In the genomic region with DNA sequence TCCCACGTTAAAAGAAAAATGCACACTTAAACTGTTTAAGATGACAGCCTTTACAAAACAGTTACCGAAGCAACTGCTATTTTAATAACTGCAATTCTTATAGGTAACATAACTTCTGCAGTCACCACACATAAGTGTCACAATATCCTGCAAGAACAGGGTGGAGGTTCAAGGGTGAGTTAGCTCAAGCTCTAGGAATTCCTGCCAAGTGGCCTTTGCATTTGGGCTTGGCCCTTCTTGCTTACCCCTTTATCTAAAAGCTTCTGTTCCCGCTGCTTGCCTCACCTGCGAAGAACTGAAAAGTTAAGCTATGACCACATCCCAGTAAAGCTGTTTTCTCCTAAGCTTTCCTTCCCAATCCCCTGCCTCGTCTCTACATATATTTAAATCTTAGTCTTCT, we compare ENCODE assay signal across 16 mouse cellular contexts.
A peak's percentile ranks its signal among the peaks of the same experiment; 100 is the strongest.
DNase-seq lines count a peak whose midpoint lies in the region; ATAC-seq and TF ChIP-seq lines count a peak whose summit lies in the region.
"Had no signal": no experiment of that assay in that cellular context is flagged by ENCODE, and none has a peak within 500 bp of the region (broad histone marks: within the 10 kb centered on the region; RNA-seq: fewer than 3 reads in every experiment).

No protein-coding gene starts in this region.

- no peak overlapping the region for H3K9ac ChIP-seq in intestine, embryonic 15.5 days
- H3K9ac ChIP-seq in intestine, postnatal 0 days (ENCODE audit: low read depth, low read length), result no peak overlapping the region
- no peak overlapping the region for H3K9ac ChIP-seq in lung, postnatal 0 days (replicated peaks; ENCODE audit: low read depth)
- H3K9ac ChIP-seq in stomach, postnatal 0 days (ENCODE audit: low read length), result no peak overlapping the region
- H3K9ac ChIP-seq: embryonic facial prominence, embryonic 12.5 days; forebrain, embryonic 13.5 days; forebrain, embryonic 15.5 days; forebrain, postnatal 0 days had no signal

- no peaks in the 10 kb centered on the region for H3K9me3 ChIP-seq in intestine, embryonic 15.5 days
- H3K9me3 ChIP-seq in intestine, postnatal 0 days (ENCODE audit: control insufficient read depth), result no peaks in the 10 kb centered on the region
- H3K9me3 ChIP-seq in lung, postnatal 0 days (ENCODE audit: low read length), result no peaks in the 10 kb centered on the region
- no peaks in the 10 kb centered on the region for H3K9me3 ChIP-seq in stomach, postnatal 0 days (ENCODE audit: control insufficient read depth, low read length)
- H3K9me3 ChIP-seq: embryonic facial prominence, embryonic 10.5 days; embryonic facial prominence, embryonic 12.5 days; forebrain, embryonic 13.5 days; forebrain, embryonic 15.5 days had no signal

- no peak for TF ChIP-seq EP300 in lung, postnatal 0 days (IDR thresholded peaks at IDR 0.05)
- TF ChIP-seq EP300 in stomach, postnatal 0 days (optimal IDR thresholded peaks at IDR 0.05), result no peak

- no peaks in the 10 kb centered on the region for H3K36me3 ChIP-seq in intestine, embryonic 15.5 days
- no peaks in the 10 kb centered on the region for H3K36me3 ChIP-seq in intestine, postnatal 0 days (ENCODE audit: control insufficient read depth, insufficient read depth)
- H3K36me3 ChIP-seq in lung, postnatal 0 days (ENCODE audit: insufficient read depth, low read length), result no peaks in the 10 kb centered on the region
- H3K36me3 ChIP-seq in stomach, postnatal 0 days (ENCODE audit: control insufficient read depth, insufficient read depth, low read length), result no peaks in the 10 kb centered on the region; the same call in 1 of the 2 replicates
- H3K36me3 ChIP-seq: embryonic facial prominence, embryonic 10.5 days; embryonic facial prominence, embryonic 12.5 days had no signal

- ATAC-seq in intestine, embryonic 15.5 days, result peak; percentile 47; the same call in 1 of the 2 replicates
- no peak for ATAC-seq in intestine, postnatal 0 days
- ATAC-seq in lung, postnatal 0 days, result peak; percentile 56; the same call in 1 of the 2 replicates
- ATAC-seq in stomach, postnatal 0 days (ENCODE audit: low FRiP score, low TSS enrichment), result peak; percentile 67; the same call in 1 of the 2 replicates
- ATAC-seq: CD4-positive, CD25-positive, alpha-beta regulatory T cell, adult 4 months; forebrain, embryonic 13.5 days; forebrain, embryonic 15.5 days; forebrain, postnatal 0 days had no signal

- no peak overlapping the region for H3K4me3 ChIP-seq in intestine, embryonic 15.5 days (replicated peaks)
- no peak overlapping the region for H3K4me3 ChIP-seq in intestine, postnatal 0 days (ENCODE audit: low read depth, low read length)
- no peak overlapping the region for H3K4me3 ChIP-seq in lung, postnatal 0 days (ENCODE audit: low read depth, low read length)
- H3K4me3 ChIP-seq in stomach, postnatal 0 days (ENCODE audit: low read depth, low read length), result no peak overlapping the region
- H3K4me3 ChIP-seq: embryonic facial prominence, embryonic 10.5 days; embryonic facial prominence, embryonic 12.5 days; forebrain, embryonic 13.5 days; forebrain, embryonic 15.5 days had no signal

- no peak overlapping the region for H3K27ac ChIP-seq in intestine, embryonic 15.5 days
- no peak overlapping the region for H3K27ac ChIP-seq in intestine, postnatal 0 days (ENCODE audit: low read depth, low read length)
- H3K27ac ChIP-seq in lung, postnatal 0 days (ENCODE audit: low read length), result no peak overlapping the region
- no peak overlapping the region for H3K27ac ChIP-seq in stomach, postnatal 0 days (replicated peaks)
- H3K27ac ChIP-seq: embryonic facial prominence, embryonic 10.5 days; embryonic facial prominence, embryonic 12.5 days; forebrain, embryonic 13.5 days; forebrain, embryonic 15.5 days had no signal

- peak; percentile 33 for DNase-seq in lung, postnatal 0 days (ENCODE audit: low spot score)
- no peak for DNase-seq in lung, postnatal 25 days (ENCODE audit: low spot score)
- peak; percentile 39 for DNase-seq in stomach, postnatal 0 days (ENCODE audit: low spot score)
- no peak for DNase-seq in embryo, embryonic 11 days
- DNase-seq: adrenal gland, adult 2 months; adrenal gland, postnatal 10 days; adrenal gland, postnatal 25 days; B cell, adult 2 months; forebrain, postnatal 0 days had no signal

- H3K4me1 ChIP-seq in intestine, embryonic 15.5 days (replicated peaks), result no peaks in the 10 kb centered on the region
- no peaks in the 10 kb centered on the region for H3K4me1 ChIP-seq in intestine, postnatal 0 days (replicated peaks; ENCODE audit: control insufficient read depth, insufficient read depth, low read length)
- no peaks in the 10 kb centered on the region for H3K4me1 ChIP-seq in lung, postnatal 0 days (ENCODE audit: insufficient read depth, low read depth, low read length)
- H3K4me1 ChIP-seq in stomach, postnatal 0 days (replicated peaks; ENCODE audit: control insufficient read depth, insufficient read depth), result no peaks in the 10 kb centered on the region
- H3K4me1 ChIP-seq: embryonic facial prominence, embryonic 10.5 days; embryonic facial prominence, embryonic 12.5 days; forebrain, embryonic 13.5 days; forebrain, embryonic 15.5 days had no signal

- no peak for TF ChIP-seq CTCF in intestine, postnatal 0 days (IDR thresholded peaks at IDR 0.05; ENCODE audit: low read depth)
- TF ChIP-seq CTCF in lung, postnatal 0 days (IDR thresholded peaks at IDR 0.05), result no peak
- TF ChIP-seq CTCF in stomach, postnatal 0 days (IDR thresholded peaks at IDR 0.05; ENCODE audit: low read depth), result no peak

- H3K4me2 ChIP-seq in intestine, embryonic 15.5 days (replicated peaks), result no peak overlapping the region
- H3K4me2 ChIP-seq in intestine, postnatal 0 days (replicated peaks; ENCODE audit: low read depth), result no peak overlapping the region
- no peak overlapping the region for H3K4me2 ChIP-seq in lung, postnatal 0 days (replicated peaks; ENCODE audit: low read depth, low read length)
- H3K4me2 ChIP-seq in stomach, postnatal 0 days (replicated peaks; ENCODE audit: low read depth), result no peak overlapping the region
- H3K4me2 ChIP-seq: embryonic facial prominence, embryonic 12.5 days; forebrain, embryonic 13.5 days; forebrain, embryonic 15.5 days had no signal

- WGBS in intestine, embryonic 15.5 days, result 79% methylated on average over 5 of the region's 5 CpGs
- 66% methylated on average over 5 of the region's 5 CpGs for WGBS in intestine, postnatal 0 days
- WGBS in lung, postnatal 0 days, result 61% methylated on average over 5 of the region's 5 CpGs
- WGBS in stomach, postnatal 0 days, result 72% methylated on average over 5 of the region's 5 CpGs

- H3K27me3 ChIP-seq in intestine, embryonic 15.5 days (replicated peaks), result no peaks in the 10 kb centered on the region
- H3K27me3 ChIP-seq in intestine, postnatal 0 days (replicated peaks; ENCODE audit: control insufficient read depth, insufficient read depth, low read length), result no peaks in the 10 kb centered on the region
- H3K27me3 ChIP-seq in lung, postnatal 0 days (replicated peaks; ENCODE audit: insufficient read depth, low read length), result no peaks in the 10 kb centered on the region
- H3K27me3 ChIP-seq in stomach, postnatal 0 days (ENCODE audit: control insufficient read depth, insufficient read depth, low read length), result no peaks in the 10 kb centered on the region
- H3K27me3 ChIP-seq: embryonic facial prominence, embryonic 12.5 days; forebrain, embryonic 13.5 days; forebrain, embryonic 15.5 days had no signal

Comparison
In these comparisons a context has a peak if more than half of its experiments do, and no peak if none do; other contexts are left out.
1. DNase-seq: peak in lung, postnatal 0 days (single experiment) and stomach, postnatal 0 days (single experiment); none in lung, postnatal 25 days (single experiment) and embryo, embryonic 11 days (single experiment).